Mouse (Mus musculus) megakaryocyte-erythroid progenitor cell, adult 5 weeks (primary cell): Measurements from ENCODE around the gene Mfsd4a. TPM values are rescaled to one million over a fixed set of nuclear protein-coding genes. Genes with fewer than 3 reads are reported as not detected.

Experiments used
- polyA plus RNA-seq: library from polyadenylated mRNA; stranded (reverse); fragments of >175 nt; gene quantifications from 2 replicates; pipeline ENCODE4 v1.2.3, GENCODE M21; 2012

Mfsd4a gene
- 0.19 and 0.30 TPM in 2 replicates for polyA plus RNA-seq

GRCm38 (mm10) chr1:132067261-132068255 is at the start of gene Mfsd4a:
Gene Mfsd4a (minus strand): TSS chr1:132068062.

GRCm38 (mm10) chr1:132007282-132007815 is 60.5 kb downstream of the Mfsd4a start, which contains the start of gene Elk4:
Gene Elk4 (plus strand): TSS chr1:132007607.

Other genes starting within 250 kb of the Mfsd4a start
- 8.0 and 10.6 TPM in 2 replicates for gene Slc41a1, start 240.6 kb downstream of the Mfsd4a start, polyA plus RNA-seq
- gene Rab29, start 200.8 kb downstream of the Mfsd4a start, polyA plus RNA-seq = 4.7 and 6.4 TPM in 2 replicates
- gene Nucks1, start 157.5 kb downstream of the Mfsd4a start, polyA plus RNA-seq = 10.5 and 11.2 TPM in 2 replicates
- 4.7 and 6.9 TPM in 2 replicates for gene Slc45a3, start 105.1 kb downstream of the Mfsd4a start, polyA plus RNA-seq
- gene Elk4, start 60.5 kb downstream of the Mfsd4a start, polyA plus RNA-seq = 4.6 and 6.4 TPM in 2 replicates
- gene Cdk18, start 71.6 kb upstream of the Mfsd4a start, polyA plus RNA-seq = 13.6 and 16.5 TPM in 2 replicates
- gene Lemd1, start 123.4 kb upstream of the Mfsd4a start, polyA plus RNA-seq = not detected in 2 replicates
- gene AC124108.1, start 123.4 kb upstream of the Mfsd4a start, polyA plus RNA-seq = not detected in 2 replicates
- gene Gm10188, start 161.7 kb upstream of the Mfsd4a start, polyA plus RNA-seq = not detected in 2 replicates
- gene Klhdc8a, start 230.6 kb upstream of the Mfsd4a start, polyA plus RNA-seq = 0.03 TPM in 2 replicates
- 25.6 and 28.1 TPM in 2 replicates for gene Nuak2, start 248.1 kb upstream of the Mfsd4a start, polyA plus RNA-seq